7 mouse cellular contexts compared by ENCODE assay signal in the genomic region with DNA sequence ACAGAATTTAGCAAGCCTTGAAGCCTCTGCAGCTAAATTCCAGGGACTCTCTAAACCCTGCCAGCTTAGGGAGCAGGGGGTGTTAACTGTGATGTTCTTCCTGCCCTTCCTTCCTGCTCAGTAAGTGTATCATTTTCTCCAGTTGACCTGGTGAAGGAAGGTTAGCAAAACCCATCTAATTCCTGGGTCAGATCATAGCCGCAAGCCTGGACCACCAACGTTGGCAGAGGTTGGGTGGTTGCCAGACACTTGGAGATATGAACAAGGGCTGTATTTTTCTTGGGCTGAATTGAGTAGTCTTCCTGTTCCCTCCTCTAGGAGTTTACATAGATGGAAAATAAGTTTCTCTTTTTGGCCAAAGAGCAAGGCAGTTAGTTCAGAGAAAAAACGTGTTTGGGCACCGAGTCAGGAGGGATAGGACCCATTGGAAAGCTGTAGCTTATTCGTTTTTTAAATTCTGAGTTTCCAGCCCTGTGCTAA.
DNase-seq lines count a peak whose midpoint lies in the region; ATAC-seq and TF ChIP-seq lines count a peak whose summit lies in the region.

No protein-coding gene starts in this region.

- H3K27ac ChIP-seq in embryonic facial prominence, embryonic 10.5 days (replicated peaks): no peak overlapping the region
- H3K27ac ChIP-seq in heart, postnatal 0 days (ENCODE audit: low read depth): no peak overlapping the region

- H3K4me1 ChIP-seq in embryonic facial prominence, embryonic 10.5 days: peaks cover 22% of the 10 kb centered on the region
- H3K4me1 ChIP-seq in heart, postnatal 0 days (ENCODE audit: control insufficient read depth, insufficient read depth): no peaks in the 10 kb centered on the region

- TF ChIP-seq CTCF in heart, postnatal 0 days (IDR thresholded peaks at IDR 0.05; ENCODE audit: low read depth): no peak

- 29% methylated on average over 5 of the region's 5 CpGs for WGBS in embryonic facial prominence, embryonic 10.5 days
- 40% methylated on average over 5 of the region's 5 CpGs for WGBS in heart, postnatal 0 days

- no peak overlapping the region for H3K9ac ChIP-seq in heart, postnatal 0 days (replicated peaks; ENCODE audit: low read depth, low read length)

- ATAC-seq in heart, postnatal 0 days (ENCODE audit: insufficient read depth, low read depth): 0 out of 2 replicates have a peak, but pooled peaks have one; percentile 24
- no peak for ATAC-seq in erythroblast, adult 5-6 weeks (replicated peaks; ENCODE audit: low FRiP score, poor library complexity, severe bottlenecking)

- H3K4me3 ChIP-seq in embryonic facial prominence, embryonic 10.5 days: no peak overlapping the region
- no peak overlapping the region for H3K4me3 ChIP-seq in heart, postnatal 0 days (ENCODE audit: low read depth, low read length)

- peaks cover 20% of the 10 kb centered on the region for H3K27me3 ChIP-seq in embryonic facial prominence, embryonic 10.5 days (replicated peaks; ENCODE audit: low read depth, poor library complexity, severe bottlenecking)
- H3K27me3 ChIP-seq in heart, postnatal 0 days (ENCODE audit: control insufficient read depth, insufficient read depth, low read length): no peaks in the 10 kb centered on the region

- no peak for TF ChIP-seq EP300 in heart, postnatal 0 days (IDR thresholded peaks at IDR 0.05; ENCODE audit: low read depth)

- peak; percentile 18 to 24 for DNase-seq in left cerebral cortex, postnatal 25 days (ENCODE audit: low spot score in 2 of 2)
- no peak for DNase-seq in left cerebral cortex, adult 8-10 months (ENCODE audit: low spot score in 2 of 2)
- peak; percentile 63 for DNase-seq in embryonic facial prominence, embryonic 10.5 days (ENCODE audit: low spot score)
- peak; percentile 20 for DNase-seq in heart, postnatal 0 days (ENCODE audit: low spot score)
- DNase-seq in lung, postnatal 10 days: peak; percentile 42
- DNase-seq in frontal cortex, postnatal 14 days (ENCODE audit: low spot score in 2 of 2): no peak

- intact Hi-C loops in left cerebral cortex, postnatal 25 days (cut with DNase I): no loop called here

- no peaks in the 10 kb centered on the region for H3K36me3 ChIP-seq in embryonic facial prominence, embryonic 10.5 days (replicated peaks)
- H3K36me3 ChIP-seq in heart, postnatal 0 days (replicated peaks; ENCODE audit: control insufficient read depth, insufficient read depth, low read length): no peaks in the 10 kb centered on the region

- H3K9me3 ChIP-seq in embryonic facial prominence, embryonic 10.5 days: no peaks in the 10 kb centered on the region
- H3K9me3 ChIP-seq in heart, postnatal 0 days (replicated peaks; ENCODE audit: control insufficient read depth, low read length): no peaks in the 10 kb centered on the region

- peak overlapping the region; percentile 36 for H3K4me2 ChIP-seq in heart, postnatal 0 days (ENCODE audit: low read depth, low read length)

Comparison
In these comparisons a context has a peak if more than half of its experiments do, and no peak if none do; other contexts are left out.
1. DNase-seq: peak in left cerebral cortex, postnatal 25 days (2 of 2), embryonic facial prominence, embryonic 10.5 days (single experiment), heart, postnatal 0 days (single experiment) and lung, postnatal 10 days (single experiment); none in left cerebral cortex, adult 8-10 months (0 of 2) and frontal cortex, postnatal 14 days (0 of 2).